Mouse (Mus musculus): Measurements from ENCODE around the gene Lypd3. TPM values are rescaled to one million over a fixed set of nuclear protein-coding genes. Genes with fewer than 3 reads are reported as not detected.

The Lypd3 gene
- not detected for polyA plus RNA-seq (2014; fragmentation: Illumina TruSeq; extraction: RNeasy Lipid Tissue Mini Kit (QIAGEN cat#74804); ENCODE audit: low replicate concordance)

GRCm38 (mm10) chr7:24636264-24636663, at the start of gene Lypd3:
Lypd3 (plus strand) TSS chr7:24636550.

GRCm38 (mm10) chr7:24587330-24588105, 48.8 kb upstream of the Lypd3 start, which contains the start of the genes Ethe1 and Zfp575:
Ethe1 (plus strand) TSS chr7:24587543.
Zfp575 (minus strand) TSS chr7:24587641.

GRCm38 (mm10) chr7:24610144-24610878, 26.0 kb upstream of the Lypd3 start, which contains the start of gene Phldb3:
Phldb3 (plus strand) TSS chr7:24610763.

DNA sequence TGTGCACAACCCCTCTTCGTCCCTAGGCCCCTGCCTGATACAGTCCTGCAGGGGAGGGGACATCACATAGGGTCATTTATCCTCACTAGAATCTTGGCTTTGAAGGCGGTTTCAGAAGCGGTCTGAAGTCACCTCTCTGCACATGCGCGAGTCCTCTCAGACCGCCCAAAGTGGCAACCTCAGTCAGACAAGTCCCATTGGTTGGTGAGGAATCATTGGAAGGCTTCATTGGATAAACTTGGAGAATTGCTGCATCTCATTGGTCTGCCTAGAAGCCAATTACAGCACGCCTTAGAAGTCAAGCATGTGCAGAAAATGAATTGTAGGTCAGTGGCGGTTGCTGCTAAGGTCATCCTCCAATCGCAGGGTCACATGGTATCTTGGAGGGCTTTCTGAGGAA, 40.2 kb downstream of the Lypd3 start, which contains the start of gene Tex101:
Tex101 (minus strand) TSS at position 101 of the 400 bp plus-strand sequence.

Other genes with a start within 250 kb of the Lypd3 start
- gene Smg9, start 236.9 kb upstream of the Lypd3 start, polyA plus RNA-seq (2014; fragmentation: Illumina TruSeq; extraction: RNeasy Lipid Tissue Mini Kit (QIAGEN cat#74804); ENCODE audit: low replicate concordance), result 0.33 TPM
- gene Irgc1, start 184.3 kb upstream of the Lypd3 start, polyA plus RNA-seq (2014; fragmentation: Illumina TruSeq; extraction: RNeasy Lipid Tissue Mini Kit (QIAGEN cat#74804); ENCODE audit: low replicate concordance), result not detected
- gene Plaur, start 174.1 kb upstream of the Lypd3 start, polyA plus RNA-seq (2014; fragmentation: Illumina TruSeq; extraction: RNeasy Lipid Tissue Mini Kit (QIAGEN cat#74804); ENCODE audit: low replicate concordance), result 0.30 TPM
- not detected for gene Cadm4, start 154.5 kb upstream of the Lypd3 start, polyA plus RNA-seq (2014; fragmentation: Illumina TruSeq; extraction: RNeasy Lipid Tissue Mini Kit (QIAGEN cat#74804); ENCODE audit: low replicate concordance)
- not detected for gene Zfp428, start 129.5 kb upstream of the Lypd3 start, polyA plus RNA-seq (2014; fragmentation: Illumina TruSeq; extraction: RNeasy Lipid Tissue Mini Kit (QIAGEN cat#74804); ENCODE audit: low replicate concordance)
- gene AC161166.1, start 124.1 kb upstream of the Lypd3 start, polyA plus RNA-seq (2014; fragmentation: Illumina TruSeq; extraction: RNeasy Lipid Tissue Mini Kit (QIAGEN cat#74804); ENCODE audit: low replicate concordance), result not detected
- gene Irgq, start 105.9 kb upstream of the Lypd3 start, polyA plus RNA-seq (2014; fragmentation: Illumina TruSeq; extraction: RNeasy Lipid Tissue Mini Kit (QIAGEN cat#74804); ENCODE audit: low replicate concordance), result 4.3 TPM
- not detected for gene Pinlyp, start 90.4 kb upstream of the Lypd3 start, polyA plus RNA-seq (2014; fragmentation: Illumina TruSeq; extraction: RNeasy Lipid Tissue Mini Kit (QIAGEN cat#74804); ENCODE audit: low replicate concordance)
- gene Xrcc1, start 90.3 kb upstream of the Lypd3 start, polyA plus RNA-seq (2014; fragmentation: Illumina TruSeq; extraction: RNeasy Lipid Tissue Mini Kit (QIAGEN cat#74804); ENCODE audit: low replicate concordance), result 1.2 TPM
- 0.48 TPM for gene Ethe1, start 49.0 kb upstream of the Lypd3 start, polyA plus RNA-seq (2014; fragmentation: Illumina TruSeq; extraction: RNeasy Lipid Tissue Mini Kit (QIAGEN cat#74804); ENCODE audit: low replicate concordance)
- gene Zfp575, start 48.9 kb upstream of the Lypd3 start, polyA plus RNA-seq (2014; fragmentation: Illumina TruSeq; extraction: RNeasy Lipid Tissue Mini Kit (QIAGEN cat#74804); ENCODE audit: low replicate concordance), result not detected
- not detected for gene Phldb3, start 25.8 kb upstream of the Lypd3 start, polyA plus RNA-seq (2014; fragmentation: Illumina TruSeq; extraction: RNeasy Lipid Tissue Mini Kit (QIAGEN cat#74804); ENCODE audit: low replicate concordance)
- gene Tex101, start 40.1 kb downstream of the Lypd3 start, polyA plus RNA-seq (2014; fragmentation: Illumina TruSeq; extraction: RNeasy Lipid Tissue Mini Kit (QIAGEN cat#74804); ENCODE audit: low replicate concordance), result not detected
- not detected for gene BC049730, start 72.7 kb downstream of the Lypd3 start, polyA plus RNA-seq (2014; fragmentation: Illumina TruSeq; extraction: RNeasy Lipid Tissue Mini Kit (QIAGEN cat#74804); ENCODE audit: low replicate concordance)
- gene Gm4763, start 90.4 kb downstream of the Lypd3 start, polyA plus RNA-seq (2014; fragmentation: Illumina TruSeq; extraction: RNeasy Lipid Tissue Mini Kit (QIAGEN cat#74804); ENCODE audit: low replicate concordance), result not detected
- gene Cd177, start 123.8 kb downstream of the Lypd3 start, polyA plus RNA-seq (2014; fragmentation: Illumina TruSeq; extraction: RNeasy Lipid Tissue Mini Kit (QIAGEN cat#74804); ENCODE audit: low replicate concordance), result not detected
- 0.59 TPM for gene Ceacam10, start 140.7 kb downstream of the Lypd3 start, polyA plus RNA-seq (2014; fragmentation: Illumina TruSeq; extraction: RNeasy Lipid Tissue Mini Kit (QIAGEN cat#74804); ENCODE audit: low replicate concordance)
- gene Gm9844, start 225.7 kb downstream of the Lypd3 start, polyA plus RNA-seq (2014; fragmentation: Illumina TruSeq; extraction: RNeasy Lipid Tissue Mini Kit (QIAGEN cat#74804); ENCODE audit: low replicate concordance), result not detected
- gene Lypd4, start 233.4 kb downstream of the Lypd3 start, polyA plus RNA-seq (2014; fragmentation: Illumina TruSeq; extraction: RNeasy Lipid Tissue Mini Kit (QIAGEN cat#74804); ENCODE audit: low replicate concordance), result not detected
- gene Dmrtc2, start 233.5 kb downstream of the Lypd3 start, polyA plus RNA-seq (2014; fragmentation: Illumina TruSeq; extraction: RNeasy Lipid Tissue Mini Kit (QIAGEN cat#74804); ENCODE audit: low replicate concordance), result not detected
- gene Rps19, start 247.8 kb downstream of the Lypd3 start, polyA plus RNA-seq (2014; fragmentation: Illumina TruSeq; extraction: RNeasy Lipid Tissue Mini Kit (QIAGEN cat#74804); ENCODE audit: low replicate concordance), result 2.7 TPM

Data from small intestine, adult 10 weeks (tissue).